Mouse (Mus musculus) right cerebral cortex, adult 2 months (tissue): ENCODE measurements around the gene Knstrn.
A peak's percentile ranks its signal among the peaks of the same experiment; 100 is the strongest.

Experiments used
- DNase-seq, 2 experiments: peaks; one replicate each; pipeline ENCODE4 v3.0.0; 2021 to 2022; ENCODE audit warnings: low spot score in 2 of 2

The Knstrn gene

DNA sequence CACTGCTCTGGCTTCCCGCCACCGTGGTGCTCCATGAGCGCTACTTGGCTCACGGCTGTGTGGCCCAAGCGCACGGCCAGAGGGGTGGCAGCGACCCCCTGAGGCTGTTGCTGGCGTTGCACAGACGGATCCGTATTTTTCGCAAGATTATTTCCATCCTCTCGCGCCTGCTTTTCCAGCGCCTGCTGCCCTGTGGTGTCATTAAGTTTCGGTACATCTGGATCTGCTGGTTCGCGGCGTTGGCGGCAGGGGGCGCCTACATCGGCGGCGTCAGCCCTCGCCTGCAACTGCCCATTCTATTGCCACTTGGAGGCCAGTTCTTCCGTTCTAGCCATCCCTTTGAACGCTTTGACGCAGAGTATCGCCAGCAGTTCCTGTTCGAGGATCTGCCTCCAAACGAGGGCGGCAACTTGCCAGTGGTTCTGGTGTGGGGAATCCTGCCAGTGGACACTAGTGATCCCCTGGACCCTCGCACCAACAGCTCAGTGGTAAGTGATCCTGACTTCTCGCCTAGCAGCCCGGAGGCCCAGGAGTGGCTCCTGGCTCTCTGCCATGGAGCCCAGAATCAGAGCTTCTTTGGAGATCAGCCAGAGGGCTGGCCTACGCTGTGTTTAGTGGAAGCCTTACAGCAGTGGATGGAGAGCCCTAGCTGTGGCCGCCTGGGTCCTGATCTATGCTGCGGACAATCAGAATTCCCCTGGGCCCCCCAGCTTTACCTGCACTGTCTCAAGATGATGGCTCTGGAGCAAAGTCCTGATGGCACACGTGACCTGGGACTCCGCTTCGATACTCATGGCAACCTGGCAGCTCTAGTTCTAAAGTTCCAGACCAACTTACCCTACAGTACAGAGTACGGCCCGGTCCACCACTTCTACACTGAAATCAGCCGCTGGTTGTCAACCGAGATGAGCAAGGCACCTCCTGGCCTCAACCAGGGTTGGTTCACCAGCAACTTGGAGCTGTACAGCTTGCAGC is 23.0 kb upstream of the Knstrn start:
- DNase-seq: peak; percentile 53 to 55

DNA sequence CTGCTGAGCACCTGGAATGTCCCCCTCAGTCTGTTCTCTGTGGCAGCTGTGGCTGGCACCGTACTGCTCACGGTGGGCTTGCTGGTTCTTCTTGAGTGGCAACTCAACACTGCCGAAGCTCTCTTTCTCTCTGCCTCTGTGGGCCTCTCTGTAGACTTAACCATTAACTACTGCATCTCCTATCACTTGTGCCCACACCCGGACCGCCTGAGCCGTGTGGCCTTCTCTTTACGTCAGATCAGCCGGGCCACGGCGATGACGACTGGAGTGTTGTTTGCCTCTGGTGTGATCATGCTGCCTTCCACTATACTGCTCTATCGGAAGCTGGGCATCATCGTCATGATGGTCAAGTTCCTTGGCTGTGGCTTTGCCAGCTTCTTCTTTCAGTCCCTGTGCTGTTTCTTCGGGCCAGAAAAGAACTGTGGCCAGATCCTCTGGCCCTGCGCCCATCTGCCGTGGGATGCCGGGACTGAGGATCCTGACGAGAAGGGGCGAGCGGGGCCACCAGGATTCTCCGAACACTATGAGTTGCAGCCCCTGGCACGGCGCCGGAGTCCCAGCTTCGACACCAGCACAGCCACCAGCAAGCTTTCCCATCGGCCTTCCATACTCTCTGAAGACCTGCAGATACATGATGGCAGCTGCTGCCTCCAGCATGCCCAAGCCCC is 22.1 kb upstream of the Knstrn start:
- no peak for DNase-seq

DNA sequence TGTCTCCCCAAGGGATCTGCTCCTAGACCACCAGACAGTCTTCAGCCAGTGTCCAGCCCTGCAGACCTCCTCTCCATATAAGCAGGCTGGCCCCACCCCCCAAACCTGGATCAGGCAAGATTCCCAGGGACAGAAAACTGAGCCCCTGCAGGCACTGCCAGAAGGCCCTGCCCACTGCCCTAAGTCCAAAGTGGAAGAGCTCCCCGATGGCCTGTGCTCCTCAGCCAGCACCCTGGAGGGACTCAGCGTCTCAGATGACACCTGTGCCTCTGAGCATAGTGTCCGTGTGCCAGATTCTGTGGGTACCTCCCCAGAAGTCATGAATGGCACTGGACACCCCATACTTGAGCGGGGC is 21.6 kb upstream of the Knstrn start:
- no peak for DNase-seq

DNA sequence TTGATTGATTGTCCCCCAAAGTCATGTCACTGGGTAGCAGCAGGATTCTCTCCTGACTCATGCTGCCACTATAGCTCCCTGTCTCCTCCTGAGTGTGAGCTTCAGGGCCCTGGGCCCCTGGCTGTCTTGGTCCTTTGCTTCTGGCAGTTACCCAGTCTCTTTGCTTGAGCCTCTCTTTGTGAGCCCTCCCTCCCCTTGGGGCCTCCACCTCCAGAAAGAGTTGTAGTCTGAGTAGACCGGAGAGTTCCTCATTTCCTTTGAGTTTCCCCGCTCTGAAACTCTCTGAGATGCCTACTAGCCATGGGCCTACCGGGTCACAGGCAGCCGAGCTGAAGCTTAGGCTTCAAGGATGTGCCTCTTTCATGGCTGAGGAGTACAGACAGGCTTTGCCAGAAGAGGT is 20.2 kb upstream of the Knstrn start:
- no peak for DNase-seq

DNA sequence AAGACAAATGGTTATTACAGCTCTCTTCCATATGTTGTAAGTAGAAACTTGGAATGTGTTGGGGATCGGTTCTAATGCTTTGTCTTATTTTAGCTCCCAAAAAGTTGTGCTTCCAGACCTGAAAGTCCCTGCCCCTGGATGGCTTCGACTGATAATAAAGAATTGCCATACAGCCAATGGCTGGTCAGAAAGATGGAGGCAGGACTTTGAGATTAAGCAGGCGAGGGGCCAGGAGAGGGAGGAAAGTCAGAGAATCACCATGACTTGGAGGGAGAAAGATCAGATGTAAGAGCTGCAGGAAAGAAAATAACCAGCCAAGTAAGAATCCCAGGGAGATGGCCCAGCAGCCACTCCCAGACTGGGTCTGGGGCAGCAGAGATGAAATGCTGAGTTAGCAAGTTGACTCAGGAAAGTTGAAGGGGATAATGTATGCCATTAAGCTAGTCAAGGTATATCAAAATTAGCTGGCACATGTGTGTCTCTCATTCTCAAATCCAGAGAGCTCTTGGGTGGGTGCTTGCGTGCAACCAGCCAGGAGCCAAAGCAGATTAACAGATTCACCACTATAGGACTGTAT is 11.2 kb upstream of the Knstrn start:
- no peak for DNase-seq

DNA sequence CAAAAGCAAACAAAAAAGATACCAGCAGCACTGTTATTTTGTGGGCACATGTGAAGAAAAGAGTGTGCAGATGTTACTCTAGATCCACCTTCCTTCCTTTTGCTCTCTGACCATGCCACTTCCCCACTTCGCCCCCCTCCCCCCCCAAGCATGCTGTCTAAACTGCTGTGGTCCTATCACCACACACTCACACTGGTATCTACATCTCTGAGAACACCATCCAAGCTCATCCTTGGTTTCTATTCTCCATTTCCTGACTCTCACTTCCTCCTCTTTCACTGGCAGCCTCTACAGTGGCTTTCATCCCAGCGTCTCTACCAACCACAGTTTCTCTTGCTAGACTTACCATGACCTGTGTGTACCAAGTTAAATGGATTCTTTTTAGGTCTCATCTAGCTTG is 9.3 kb upstream of the Knstrn start:
- no peak for DNase-seq

DNA sequence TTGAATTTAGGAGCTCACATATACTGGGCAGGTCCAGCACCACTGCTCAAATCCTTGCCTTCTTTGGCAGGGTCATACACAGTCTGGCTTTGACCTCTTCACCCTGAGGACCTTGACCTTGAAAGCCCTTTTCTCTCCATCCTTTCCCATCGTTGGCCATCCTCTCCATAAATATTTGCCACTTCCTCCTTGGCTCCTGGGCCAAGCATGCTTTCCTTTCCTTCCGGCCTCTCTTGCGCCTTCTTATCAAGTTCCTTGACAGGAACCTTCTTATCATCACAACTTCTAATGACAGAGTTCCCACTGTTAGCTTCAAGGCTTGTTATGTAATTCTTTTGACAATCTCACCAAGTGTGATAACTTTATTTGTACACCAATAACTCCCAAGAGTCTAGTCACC is 8.7 kb upstream of the Knstrn start:
- no peak for DNase-seq

DNA sequence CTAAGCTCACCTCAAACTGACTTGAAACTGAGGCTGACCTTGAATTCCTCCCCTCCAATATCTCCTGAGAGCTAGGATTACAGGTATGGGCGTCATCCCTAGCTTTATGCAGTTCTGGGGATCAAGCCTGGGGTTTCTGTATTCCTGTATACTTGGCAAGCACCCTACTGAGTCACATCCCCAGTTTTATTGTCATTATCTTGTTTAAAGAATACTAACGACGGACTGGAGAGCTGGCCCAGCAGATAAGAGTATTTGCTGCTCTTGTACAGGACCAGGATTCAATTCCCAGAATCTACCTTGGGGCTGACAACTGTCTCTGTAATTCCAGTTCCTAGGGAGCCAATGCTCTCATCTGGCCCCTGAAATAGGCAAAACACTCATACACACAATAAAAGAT is 8.0 kb upstream of the Knstrn start:
- no peak for DNase-seq

DNA sequence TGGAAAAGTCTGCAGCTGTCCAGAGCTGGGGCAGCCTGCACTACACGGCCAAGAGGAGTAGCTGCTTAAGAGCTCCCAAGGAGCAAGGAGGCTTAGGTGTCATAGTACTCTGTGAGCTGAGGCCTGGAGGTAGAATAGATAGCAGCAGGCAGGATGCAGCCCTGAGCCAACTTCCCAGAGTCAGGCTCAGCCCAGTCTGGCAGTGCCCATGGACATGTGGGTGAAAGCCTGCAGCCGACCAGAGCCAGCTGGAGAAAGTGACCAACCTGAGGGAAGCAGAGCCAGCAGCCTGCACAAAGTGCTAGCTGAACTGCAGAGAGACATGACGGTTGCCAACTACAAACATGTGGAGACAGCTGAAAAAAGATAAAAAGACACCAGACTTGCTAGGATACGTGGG is 6.9 kb upstream of the Knstrn start:
- no peak for DNase-seq

DNA sequence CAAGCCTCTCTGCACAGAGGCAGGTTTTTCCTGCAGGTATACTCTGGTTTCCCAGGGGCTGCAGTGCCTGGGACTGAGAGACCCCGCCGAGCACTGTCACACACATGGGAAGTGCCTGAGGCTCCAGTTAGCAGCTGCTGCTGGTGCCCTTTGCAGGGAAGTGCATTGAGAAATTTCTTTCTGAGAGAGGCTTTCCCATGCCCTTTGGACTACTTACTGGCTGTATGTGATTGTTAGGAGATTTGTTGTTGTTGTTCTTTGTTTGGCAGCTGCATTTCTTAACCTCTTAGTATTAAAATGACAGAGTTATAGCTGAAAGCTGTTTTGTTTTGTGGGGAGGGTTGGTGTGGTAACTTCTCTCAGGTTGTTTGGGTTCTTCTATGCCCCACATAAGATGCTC is 2.9 kb upstream of the Knstrn start:
- DNase-seq: no peak

DNA sequence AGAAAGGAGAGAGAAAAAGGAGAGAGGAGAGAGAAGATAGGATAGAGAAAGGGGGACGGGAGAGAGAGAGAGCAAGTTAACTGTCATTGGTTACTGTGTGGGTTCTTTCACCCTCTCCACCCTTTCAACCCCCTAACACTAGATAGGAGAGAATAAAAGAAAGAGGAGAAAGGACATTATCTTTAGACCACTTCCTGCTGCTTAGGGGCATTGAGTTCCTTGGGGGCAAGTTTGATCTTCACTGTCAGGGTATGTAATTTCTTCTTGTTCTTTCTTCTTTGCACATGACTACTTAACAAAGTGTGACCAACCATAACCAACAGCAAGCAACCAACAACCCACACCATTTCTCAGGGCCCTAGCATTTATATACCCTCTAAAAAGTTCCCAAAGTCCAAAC is 1.1 kb upstream of the Knstrn start:
- no peak for DNase-seq

DNA sequence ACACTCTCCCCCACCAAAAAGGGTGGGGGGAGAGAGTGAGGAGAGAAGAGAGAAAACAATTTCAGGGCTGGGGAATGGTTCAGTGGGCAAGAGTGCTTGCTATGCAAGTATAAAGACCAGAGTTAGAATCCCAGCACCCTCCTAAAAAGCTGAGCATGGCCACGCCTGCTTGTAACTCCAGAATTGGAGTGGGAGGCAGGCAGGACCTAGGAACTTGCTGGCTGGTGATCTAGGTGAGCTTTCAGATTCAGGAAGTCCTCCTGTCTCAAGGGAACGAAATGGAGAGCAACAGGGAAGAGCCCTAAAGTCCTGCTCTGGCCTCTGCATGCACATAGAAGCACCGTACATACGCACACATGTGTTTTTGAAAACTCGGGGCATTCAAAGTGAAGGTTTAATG is 9.0 kb downstream of the Knstrn start:
- no peak for DNase-seq

DNA sequence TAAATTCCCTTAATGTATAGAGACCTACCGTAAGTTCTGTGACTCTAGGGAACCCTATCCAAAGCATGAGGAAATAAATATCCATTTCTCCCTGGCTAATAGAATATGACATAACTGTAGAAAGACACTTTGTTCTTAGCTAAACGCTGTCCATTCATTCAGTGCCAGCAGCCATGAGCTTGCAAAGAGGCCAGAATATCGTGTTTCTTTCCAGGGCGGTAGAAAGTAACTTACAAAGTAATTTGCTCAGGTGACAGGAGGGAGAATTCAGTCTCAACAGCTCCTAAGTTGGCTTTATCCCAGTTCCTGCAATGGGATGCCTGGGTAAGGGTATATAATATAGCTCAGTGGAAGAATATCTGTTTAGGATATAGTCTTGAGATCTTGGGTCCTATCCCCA is 10.6 kb downstream of the Knstrn start:
- DNase-seq: no peak

DNA sequence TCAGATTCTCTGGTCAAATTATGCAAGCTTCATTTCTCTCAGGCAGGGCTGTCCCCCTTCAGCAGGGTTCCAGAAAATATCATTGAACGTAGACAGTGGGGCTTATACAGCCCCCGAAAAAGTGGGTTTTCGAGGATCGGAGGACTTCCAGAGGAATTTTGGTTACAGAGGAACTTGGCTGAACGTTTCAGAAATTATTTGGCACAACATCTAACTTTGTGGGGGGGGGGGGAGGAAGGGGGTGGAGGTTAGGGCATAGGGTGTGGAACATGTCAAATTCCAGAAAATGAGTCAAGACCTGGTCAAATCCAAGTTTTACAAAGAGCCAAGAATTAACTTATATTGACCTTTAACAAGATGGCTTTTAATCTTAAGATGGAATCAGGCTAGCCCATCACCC is 15.3 kb downstream of the Knstrn start:
- DNase-seq: no peak

DNA sequence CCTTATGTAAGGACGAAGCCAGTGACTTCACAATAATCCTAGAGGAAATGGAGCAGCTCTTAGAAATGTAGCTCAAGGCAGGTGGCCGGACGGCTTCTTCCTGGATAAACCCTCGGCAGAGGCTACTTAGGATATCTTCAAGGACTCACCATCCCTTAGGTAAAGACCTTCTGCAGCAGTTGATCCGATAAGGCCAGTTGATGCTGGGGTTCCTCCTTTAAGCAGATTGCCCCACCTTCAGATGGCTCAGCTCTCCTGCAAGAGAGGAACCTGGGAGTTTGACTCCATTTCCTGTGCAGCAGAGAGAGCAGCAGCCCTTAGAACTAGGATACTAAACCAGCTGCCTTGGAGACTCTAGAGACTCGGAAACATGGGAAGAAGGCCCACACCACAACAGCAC is 20.3 kb downstream of the Knstrn start:
- no peak for DNase-seq

DNA sequence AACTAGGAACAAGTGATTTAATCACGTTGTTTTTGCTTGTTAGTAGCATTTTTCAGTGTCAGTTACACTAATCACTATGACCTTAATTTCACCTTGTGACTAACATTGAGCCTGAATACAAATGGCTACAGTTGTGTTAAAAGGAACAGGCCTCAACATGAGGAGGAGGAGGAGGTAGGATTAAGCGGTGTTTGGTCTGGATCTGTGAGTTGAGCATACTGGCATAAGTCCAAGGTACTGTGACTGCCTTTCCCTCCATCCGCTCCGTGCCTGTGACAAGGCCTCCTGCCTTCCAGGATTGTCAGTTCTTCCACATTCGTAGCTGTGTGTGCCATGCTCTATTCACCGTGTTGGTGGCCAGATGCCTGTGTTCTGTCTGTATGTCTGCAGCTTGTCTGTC is 21.3 kb downstream of the Knstrn start:
- no peak for DNase-seq

DNA sequence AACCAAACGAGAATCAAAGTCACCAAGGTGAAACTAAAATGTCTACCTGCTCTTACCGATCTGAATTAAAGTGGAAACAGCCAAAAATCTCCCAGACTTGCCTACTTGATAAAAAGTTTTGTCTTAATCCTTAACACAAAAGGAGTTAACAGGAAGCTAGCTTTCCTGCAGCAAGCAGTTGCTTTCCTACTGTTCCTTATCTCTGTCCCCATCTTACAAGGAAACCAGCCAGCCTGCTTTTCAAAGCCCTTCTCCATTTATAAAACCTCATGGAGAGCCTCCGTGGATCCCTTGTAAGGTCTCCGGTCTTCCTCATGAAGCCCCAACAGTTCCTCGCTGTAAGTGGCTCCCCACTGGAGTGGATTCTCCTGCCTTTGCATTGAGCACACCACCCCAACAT is 24.5 kb downstream of the Knstrn start:
- no peak for DNase-seq

DNA sequence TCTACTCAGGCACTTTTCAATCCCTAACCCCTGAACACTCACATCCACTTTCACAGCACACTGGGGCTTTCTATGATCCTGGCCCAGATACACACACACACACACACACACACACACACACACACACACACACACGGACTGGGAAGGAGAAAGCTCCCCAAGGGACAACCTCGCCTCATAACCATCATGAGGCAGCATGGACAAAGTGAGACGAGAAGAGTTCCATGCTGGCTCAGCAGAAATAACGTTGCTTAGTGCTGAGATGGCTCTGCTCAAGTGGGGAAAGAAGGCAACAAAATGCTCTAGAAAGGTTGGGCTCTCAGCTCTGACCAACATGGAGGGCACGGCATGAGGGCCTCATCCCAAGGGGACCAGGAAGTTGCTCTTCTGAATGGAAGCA is 27.4 kb downstream of the Knstrn start:
- no peak for DNase-seq

DNA sequence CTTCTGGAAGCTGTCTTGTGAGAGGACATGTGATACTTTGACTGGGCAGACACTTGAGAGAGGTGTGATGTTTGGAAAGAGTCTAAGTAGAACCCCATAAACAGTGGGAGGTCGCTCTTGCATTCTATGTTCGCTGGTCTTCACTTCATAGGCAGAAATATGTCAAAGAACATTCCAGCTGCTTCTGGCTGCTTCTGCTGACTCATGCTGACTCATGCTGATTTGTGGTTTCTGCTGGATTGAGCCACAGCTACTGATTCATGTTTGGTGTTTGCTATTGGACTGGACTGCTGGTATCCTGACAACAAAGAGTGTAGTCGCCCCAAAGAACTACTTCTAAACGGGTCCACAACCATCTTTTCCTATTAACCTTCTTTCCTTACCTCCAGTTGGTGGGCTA is 28.0 kb downstream of the Knstrn start:
- DNase-seq: no peak

DNA sequence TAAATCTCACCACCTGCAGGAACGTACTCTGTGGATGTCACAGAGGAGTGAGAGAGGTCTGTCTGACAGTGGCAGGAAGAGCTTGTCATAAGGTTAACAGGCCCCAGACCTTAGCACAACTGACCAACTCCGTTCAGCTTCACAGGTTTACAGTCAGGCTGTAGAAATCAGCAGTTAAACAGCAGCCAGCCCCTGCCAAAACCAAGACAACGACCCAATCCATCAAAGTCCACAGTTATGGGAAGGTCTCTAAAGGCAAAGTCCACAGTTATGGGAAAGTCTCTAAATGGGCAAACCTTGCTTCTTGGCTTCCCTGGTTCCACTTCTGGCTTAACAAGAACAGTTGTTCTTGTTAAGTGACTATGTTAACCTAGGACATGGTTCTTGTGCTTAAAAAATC is 30.6 kb downstream of the Knstrn start:
- no peak for DNase-seq

DNA sequence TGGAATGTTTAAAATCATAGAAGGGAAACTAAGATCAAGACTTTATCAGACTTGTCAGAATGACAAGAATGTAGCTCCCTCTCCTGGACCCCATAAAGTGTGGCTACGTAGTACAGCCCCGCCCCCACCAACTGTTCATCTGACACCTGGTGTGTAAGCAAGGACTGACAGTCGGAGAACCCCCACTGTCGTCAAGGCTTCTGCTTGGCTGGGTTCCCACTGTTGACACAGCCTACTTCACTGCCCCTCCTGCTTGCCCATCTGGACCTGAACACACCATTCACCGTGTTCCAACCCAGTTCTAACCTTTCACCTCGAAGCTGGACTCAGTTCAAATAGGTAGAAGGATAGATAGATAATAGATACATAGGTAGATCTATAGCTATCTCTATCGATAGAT is 32.4 kb downstream of the Knstrn start:
- DNase-seq: no peak

DNA sequence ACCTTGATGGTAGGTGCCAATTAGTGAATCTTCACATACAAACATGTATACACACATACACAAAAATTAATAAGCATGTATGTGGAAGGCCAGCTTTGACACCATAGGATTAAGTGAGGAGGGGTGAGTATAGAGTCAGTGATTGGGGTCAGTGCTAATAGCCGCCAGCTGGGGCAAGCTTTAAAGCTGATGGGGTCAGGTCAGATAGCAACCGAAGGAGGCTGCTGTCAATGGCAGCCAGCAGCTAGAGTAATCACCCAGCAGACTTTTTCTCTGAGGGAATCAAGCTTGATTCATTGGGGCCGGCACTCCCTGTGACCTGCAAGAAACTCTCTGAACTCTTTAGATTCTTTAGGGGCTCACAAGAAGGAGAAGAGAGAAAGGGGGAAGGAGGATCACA is 38.0 kb downstream of the Knstrn start:
- DNase-seq: no peak
